Mouse (Mus musculus): ENCODE results near the gene Pga5. TPM values are rescaled to one million over a fixed set of nuclear protein-coding genes. Genes with fewer than 3 reads are reported as not detected.

The Pga5 gene
- polyA plus RNA-seq, 1 experiment = not detected

DNA sequence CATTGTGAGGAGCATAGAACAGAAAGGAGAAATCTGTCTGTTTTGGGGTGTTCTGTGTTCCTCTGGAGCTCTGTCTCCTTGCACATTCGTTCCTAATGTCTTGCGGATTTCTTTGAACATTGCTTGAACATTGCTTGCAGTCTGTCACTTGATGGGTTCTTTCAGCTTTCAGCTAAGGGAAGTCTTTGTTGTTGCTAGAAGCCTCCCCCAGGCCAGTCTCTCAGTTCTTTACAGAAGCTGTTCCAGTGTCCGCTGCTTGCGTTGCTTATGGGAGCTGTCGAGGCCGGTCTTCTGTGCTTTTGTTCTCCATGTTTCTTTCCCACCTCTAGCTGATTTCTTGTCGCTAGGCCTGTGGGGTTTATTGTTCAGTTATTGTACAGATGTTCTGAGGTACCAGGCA, 17.9 kb upstream of the Pga5 start:
- TF ChIP-seq POLR2A (IDR thresholded peaks at IDR 0.05; ENCODE audit: low read depth, low read length) (no peak), CTCF (IDR thresholded peaks at IDR 0.05; ENCODE audit: extremely low read depth, insufficient read depth, insufficient read length, insufficient replicate concordance) (no peak)
- 0 out of 2 replicates have a peak overlapping the region, but pooled peaks have one; percentile 8 for H3K27ac ChIP-seq (ENCODE audit: insufficient read depth, low read length)

GRCm38 (mm10) chr19:10693926-10694682, 16.2 kb upstream of the Pga5 start:
- WGBS = 45% methylated on average over 10 of the region's 10 CpGs
- H3K4me1 ChIP-seq (ENCODE audit: control insufficient read depth, insufficient read depth, insufficient read length) = peaks cover 26% of the 10 kb centered on the region; the same call in 1 of the 2 replicates
- DNase-seq (ENCODE audit: low read depth in 1 of 2, low spot score in 2 of 2) = no peak
- peak overlapping the region; percentile 45 for H3K27ac ChIP-seq (ENCODE audit: insufficient read depth, low read length)
- H3K27me3 ChIP-seq (ENCODE audit: control insufficient read depth, insufficient read depth, low read length) = no peaks in the 10 kb centered on the region
- TF ChIP-seq POLR2A (IDR thresholded peaks at IDR 0.05; ENCODE audit: low read depth, low read length) = no peak
- no peak for TF ChIP-seq CTCF (IDR thresholded peaks at IDR 0.05; ENCODE audit: extremely low read depth, insufficient read depth, insufficient read length, insufficient replicate concordance)
- H3K36me3 ChIP-seq (ENCODE audit: control insufficient read depth, insufficient read depth, low read length) = no peaks in the 10 kb centered on the region
- no peak overlapping the region for H3K4me3 ChIP-seq (ENCODE audit: extremely low read depth, insufficient read depth, insufficient read length)

More for the DNA sequence above, 17.9 kb upstream of the Pga5 start:
- no peak overlapping the region for H3K4me3 ChIP-seq (ENCODE audit: extremely low read depth, insufficient read depth, insufficient read length)
- H3K36me3 ChIP-seq (ENCODE audit: control insufficient read depth, insufficient read depth, low read length) = no peaks in the 10 kb centered on the region
- no peaks in the 10 kb centered on the region for H3K27me3 ChIP-seq (ENCODE audit: control insufficient read depth, insufficient read depth, low read length)
- 75% methylated on average over 7 of the region's 7 CpGs for WGBS
- H3K4me1 ChIP-seq (ENCODE audit: control insufficient read depth, insufficient read depth, insufficient read length) = peaks cover 32% of the 10 kb centered on the region; the same call in 1 of the 2 replicates
- DNase-seq (ENCODE audit: low read depth in 1 of 2, low spot score in 2 of 2) = no peak

DNA sequence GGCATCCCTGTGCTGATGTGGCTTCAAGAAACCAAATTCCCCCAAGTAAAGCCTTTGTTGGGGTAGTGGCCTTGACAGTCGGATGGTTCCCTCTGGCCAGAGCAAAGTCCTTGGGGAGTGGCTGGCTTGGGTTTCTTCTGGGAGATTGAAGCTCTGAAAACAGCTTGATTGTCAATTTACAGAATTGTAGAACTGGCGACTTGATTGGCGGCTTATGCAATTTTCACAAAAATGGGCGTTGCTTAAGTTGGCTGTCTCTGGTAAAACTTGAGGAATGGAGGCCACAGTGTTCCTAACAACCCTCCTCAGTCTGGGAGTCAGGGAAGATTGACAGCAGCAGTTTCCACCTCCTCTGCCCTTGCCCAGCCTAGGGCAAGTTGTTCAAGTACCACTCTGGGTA, 14.5 kb upstream of the Pga5 start:
- Histone ChIP-seq H3K27me3 (ENCODE audit: control insufficient read depth, insufficient read depth, low read length) (no peaks in the 10 kb centered on the region), H3K36me3 (ENCODE audit: control insufficient read depth, insufficient read depth, low read length) (no peaks in the 10 kb centered on the region), H3K27ac (ENCODE audit: insufficient read depth, low read length) (no peak overlapping the region), H3K4me3 (ENCODE audit: extremely low read depth, insufficient read depth, insufficient read length) (no peak overlapping the region), H3K4me1 (ENCODE audit: control insufficient read depth, insufficient read depth, insufficient read length) (peaks cover 18% of the 10 kb centered on the region)
- WGBS = 85% methylated on average over 4 of the region's 4 CpGs
- TF ChIP-seq CTCF (IDR thresholded peaks at IDR 0.05; ENCODE audit: extremely low read depth, insufficient read depth, insufficient read length, insufficient replicate concordance) = no peak
- no peak for TF ChIP-seq POLR2A (IDR thresholded peaks at IDR 0.05; ENCODE audit: low read depth, low read length)
- DNase-seq (ENCODE audit: low read depth in 1 of 2, low spot score in 2 of 2) = no peak

DNA sequence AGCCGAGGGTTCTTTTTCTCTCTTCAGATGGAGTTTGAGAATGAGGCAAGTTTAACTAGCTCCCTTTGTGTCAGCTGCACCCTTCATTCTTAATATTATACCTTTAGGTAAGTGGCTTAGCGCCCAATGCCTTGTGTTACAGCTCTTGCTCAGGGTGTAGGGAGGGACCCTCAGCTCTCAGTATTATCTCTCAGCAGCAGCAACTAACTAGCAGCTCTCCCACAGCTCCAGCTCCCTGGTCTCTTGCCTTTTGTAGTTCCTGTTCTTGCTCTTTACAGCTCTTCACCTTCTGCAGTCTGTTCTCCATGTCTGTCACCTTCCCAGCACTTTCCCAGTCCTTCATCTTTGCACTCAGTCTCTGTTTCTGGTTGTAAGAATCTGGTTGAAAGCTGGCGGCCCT, 13.8 kb upstream of the Pga5 start:
- no peak overlapping the region for H3K4me3 ChIP-seq (ENCODE audit: extremely low read depth, insufficient read depth, insufficient read length)
- DNase-seq (ENCODE audit: low read depth in 1 of 2, low spot score in 2 of 2) = no peak
- H3K27me3 ChIP-seq (ENCODE audit: control insufficient read depth, insufficient read depth, low read length) = no peaks in the 10 kb centered on the region
- no peaks in the 10 kb centered on the region for H3K36me3 ChIP-seq (ENCODE audit: control insufficient read depth, insufficient read depth, low read length)
- TF ChIP-seq POLR2A (IDR thresholded peaks at IDR 0.05; ENCODE audit: low read depth, low read length) = no peak
- no peak for TF ChIP-seq CTCF (IDR thresholded peaks at IDR 0.05; ENCODE audit: extremely low read depth, insufficient read depth, insufficient read length, insufficient replicate concordance)
- H3K27ac ChIP-seq (ENCODE audit: insufficient read depth, low read length) = no peak overlapping the region
- peaks cover 18% of the 10 kb centered on the region for H3K4me1 ChIP-seq (ENCODE audit: control insufficient read depth, insufficient read depth, insufficient read length)
- WGBS = 69% methylated on average over 3 of the region's 3 CpGs

DNA sequence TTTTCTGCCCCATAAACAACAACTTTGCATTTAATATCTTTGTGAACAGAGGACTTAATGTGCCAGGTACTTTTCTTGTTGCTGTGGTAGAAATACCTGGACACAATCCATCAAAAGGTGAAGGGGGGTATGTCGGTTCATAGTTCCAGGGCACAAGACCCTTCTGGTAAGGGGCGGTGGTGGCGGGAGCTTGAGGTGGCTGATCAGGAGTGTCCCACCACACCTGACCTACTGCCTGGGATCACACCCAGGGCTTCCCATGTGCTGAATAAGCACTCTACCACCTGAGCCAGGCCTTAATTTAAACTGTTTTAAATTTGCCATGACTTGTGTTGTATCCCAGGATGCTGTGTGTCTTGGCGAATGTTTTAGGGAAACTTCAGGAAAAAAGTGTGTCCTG, 13.2 kb upstream of the Pga5 start:
- H3K27ac ChIP-seq (ENCODE audit: insufficient read depth, low read length) = no peak overlapping the region
- TF ChIP-seq POLR2A (IDR thresholded peaks at IDR 0.05; ENCODE audit: low read depth, low read length) (no peak), CTCF (IDR thresholded peaks at IDR 0.05; ENCODE audit: extremely low read depth, insufficient read depth, insufficient read length, insufficient replicate concordance) (no peak)
- no peak for DNase-seq (ENCODE audit: low read depth in 1 of 2, low spot score in 2 of 2)
- H3K36me3 ChIP-seq (ENCODE audit: control insufficient read depth, insufficient read depth, low read length) = no peaks in the 10 kb centered on the region
- no peaks in the 10 kb centered on the region for H3K27me3 ChIP-seq (ENCODE audit: control insufficient read depth, insufficient read depth, low read length)
- no peak overlapping the region for H3K4me3 ChIP-seq (ENCODE audit: extremely low read depth, insufficient read depth, insufficient read length)
- peaks cover 18% of the 10 kb centered on the region for H3K4me1 ChIP-seq (ENCODE audit: control insufficient read depth, insufficient read depth, insufficient read length)
- WGBS = 91% methylated on average over 4 of the region's 4 CpGs

DNA sequence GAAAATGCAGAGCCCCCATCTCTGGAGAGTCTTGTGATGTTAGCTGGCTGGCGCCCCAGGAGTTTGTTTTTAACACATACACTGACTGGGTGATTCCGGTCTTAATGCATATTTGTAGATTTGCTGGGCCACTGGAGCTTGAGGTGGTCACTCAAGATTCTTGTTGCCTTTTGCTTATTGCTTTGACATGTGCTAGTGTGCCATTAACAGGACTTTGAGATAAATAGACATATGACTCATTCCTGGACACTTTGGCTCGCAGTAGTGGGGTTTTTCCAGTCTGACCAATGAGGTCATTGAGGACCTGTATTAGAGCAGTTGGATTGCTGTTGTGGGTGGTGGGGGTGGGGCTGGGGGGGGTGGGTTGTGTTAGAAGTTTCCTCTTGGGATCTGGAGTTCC, 12.5 kb upstream of the Pga5 start:
- no peak overlapping the region for H3K27ac ChIP-seq (ENCODE audit: insufficient read depth, low read length)
- no peak overlapping the region for H3K4me3 ChIP-seq (ENCODE audit: extremely low read depth, insufficient read depth, insufficient read length)
- TF ChIP-seq CTCF (IDR thresholded peaks at IDR 0.05; ENCODE audit: extremely low read depth, insufficient read depth, insufficient read length, insufficient replicate concordance) (no peak), POLR2A (IDR thresholded peaks at IDR 0.05; ENCODE audit: low read depth, low read length) (no peak)
- no peak for DNase-seq (ENCODE audit: low read depth in 1 of 2, low spot score in 2 of 2)
- H3K4me1 ChIP-seq (ENCODE audit: control insufficient read depth, insufficient read depth, insufficient read length) = peaks cover 14% of the 10 kb centered on the region
- WGBS = 87% methylated on average over 3 of the region's 3 CpGs
- H3K27me3 ChIP-seq (ENCODE audit: control insufficient read depth, insufficient read depth, low read length) = no peaks in the 10 kb centered on the region
- no peaks in the 10 kb centered on the region for H3K36me3 ChIP-seq (ENCODE audit: control insufficient read depth, insufficient read depth, low read length)

Data from spleen, adult 2 months (tissue).